Mouse (Mus musculus): ENCODE data around the gene Eif3m.
"Not testable (repeated sequence)": the region's sequence is repeated elsewhere in the genome, so short reads cannot be mapped to it uniquely, and the experiment has no call there.

The Eif3m gene

GRCm38 (mm10) chr2:105016967-105017287 lies at the start of gene Eif3m:
TSS of gene Eif3m (minus strand) at chr2:105017080.
- DNase-seq (ENCODE audit: low spot score in 2 of 2): peak; percentile 93 to 96

DNA sequence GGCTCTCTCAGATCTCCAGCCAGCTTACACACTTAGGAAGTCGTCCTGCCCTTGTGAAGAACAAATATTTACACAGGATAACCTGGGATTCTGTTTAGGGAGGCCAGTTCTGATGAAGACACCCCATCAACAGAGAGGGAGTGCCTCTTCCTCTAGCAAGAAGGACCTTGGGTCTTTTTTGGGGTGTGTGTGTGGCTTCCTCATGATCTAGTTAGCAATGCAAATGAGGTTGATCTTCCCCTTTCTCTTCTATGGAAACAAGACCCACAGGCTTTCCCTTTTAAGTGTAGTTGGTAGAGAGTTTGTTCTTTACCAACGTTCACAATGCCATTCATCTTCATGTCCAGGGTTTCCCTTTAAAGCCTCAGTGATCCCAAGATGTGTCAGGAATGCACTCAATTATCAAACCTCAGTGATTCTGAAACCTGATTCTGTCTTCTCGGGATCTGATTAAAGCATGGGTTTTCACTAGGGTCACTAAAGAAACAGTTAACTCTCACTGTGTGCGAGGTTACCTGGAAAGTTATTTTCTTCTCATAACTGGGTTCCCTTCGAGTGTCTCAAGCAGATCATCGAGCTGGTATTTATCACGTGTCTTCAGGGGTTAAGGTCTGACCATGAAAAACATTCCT lies 46.0 kb upstream of the Eif3m start:
- peak in 1 of 2 experiments; percentile 47 for DNase-seq (ENCODE audit: low spot score in 2 of 2)

- DNase-seq (ENCODE audit: low spot score in 2 of 2): no peak
Measured at GRCm38 (mm10) chr2:105058577-105059116, 41.8 kb upstream of the Eif3m start.

DNA sequence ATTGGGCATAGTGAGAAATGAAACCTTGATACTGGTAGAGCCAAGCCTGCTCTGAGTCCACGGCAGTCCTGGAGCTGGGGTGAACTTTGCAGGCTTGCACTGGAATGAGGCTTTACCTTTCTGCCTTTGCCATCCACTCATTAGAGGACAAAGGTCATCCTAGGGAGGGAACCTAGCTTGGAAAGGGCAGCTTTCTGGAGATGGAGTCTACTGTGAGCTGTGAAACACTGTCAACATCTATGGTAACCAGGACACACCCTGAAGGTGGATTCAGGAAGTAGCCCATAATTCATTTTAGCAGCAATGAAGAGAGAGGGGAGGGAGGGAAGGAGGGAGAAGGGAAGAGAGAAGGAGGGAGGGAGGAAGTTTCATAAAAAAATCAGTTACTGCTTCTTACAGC lies 38.6 kb upstream of the Eif3m start:
- DNase-seq (ENCODE audit: low spot score in 2 of 2): no peak

GRCm38 (mm10) chr2:105048301-105048700 lies 31.4 kb upstream of the Eif3m start:
- DNase-seq (ENCODE audit: low spot score in 2 of 2): no peak

- no peak for DNase-seq (ENCODE audit: low spot score in 2 of 2)
Measured at GRCm38 (mm10) chr2:105043152-105043551, 26.3 kb upstream of the Eif3m start.

- DNase-seq (ENCODE audit: low spot score in 2 of 2): no peak
Measured at GRCm38 (mm10) chr2:105040859-105041258, 24.0 kb upstream of the Eif3m start.

GRCm38 (mm10) chr2:105038879-105039278 lies 22.0 kb upstream of the Eif3m start:
- DNase-seq (ENCODE audit: low spot score in 2 of 2): no peak

DNA sequence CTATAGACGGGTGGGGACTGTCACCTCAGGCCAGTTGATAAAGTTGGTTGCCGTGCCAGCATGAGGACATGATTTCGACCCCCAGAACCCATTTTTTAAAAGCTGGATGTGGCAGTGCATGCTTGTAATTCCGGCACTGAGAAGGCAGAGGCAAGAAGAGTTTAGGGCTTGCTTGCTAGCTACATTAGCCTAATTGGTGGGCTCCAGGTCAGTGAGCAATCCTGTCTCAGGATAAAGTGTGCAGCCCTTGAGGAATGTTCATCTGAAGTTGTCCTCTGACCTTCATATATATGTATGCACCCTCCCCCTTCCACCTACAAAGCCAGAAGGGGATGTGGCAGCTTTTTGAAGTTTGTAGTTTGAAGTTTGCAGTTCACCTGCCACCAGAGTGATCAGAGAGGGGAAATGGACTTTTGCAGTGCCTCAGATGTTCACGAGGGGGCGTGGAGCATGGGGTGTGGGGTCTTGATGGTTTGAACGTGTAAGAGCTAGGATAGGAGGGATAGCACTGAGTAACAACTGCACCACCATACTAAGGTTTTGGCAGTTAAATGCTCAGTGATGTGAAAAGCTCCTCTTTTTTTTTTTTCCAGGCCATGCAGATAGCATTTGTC lies 21.2 kb upstream of the Eif3m start:
- DNase-seq (ENCODE audit: low spot score in 2 of 2): no peak

DNA sequence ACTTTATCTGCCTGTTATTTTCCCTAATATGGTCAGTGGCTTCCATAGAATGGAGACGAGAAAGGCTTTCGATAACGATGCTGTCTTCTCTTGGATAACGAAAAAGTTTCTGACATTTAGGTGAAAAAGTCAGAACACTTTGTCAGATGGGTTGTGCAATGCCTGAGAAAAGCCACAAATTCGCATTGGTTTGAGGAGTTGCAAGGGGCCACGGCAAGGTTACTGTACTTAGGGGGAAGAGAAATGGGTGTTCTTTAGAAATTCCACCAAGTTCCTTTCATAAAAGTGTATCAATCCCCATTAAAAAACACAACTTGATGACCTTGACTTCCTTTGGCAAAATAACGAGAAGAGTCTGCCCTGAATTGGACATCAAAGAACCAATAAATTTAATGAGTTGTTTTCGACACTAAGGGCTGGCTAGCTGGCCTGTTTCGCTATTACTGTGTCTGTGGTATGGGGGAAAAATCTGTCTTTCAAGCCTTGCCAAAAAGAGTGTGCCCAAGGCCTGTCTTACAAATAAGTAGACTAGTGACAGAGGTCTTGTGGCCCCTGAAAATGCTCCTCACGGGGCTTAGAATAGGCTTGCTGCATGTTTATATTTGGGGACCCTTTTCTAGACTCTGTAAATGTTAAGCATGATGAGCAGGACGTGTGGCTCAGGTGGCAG lies 19.7 kb upstream of the Eif3m start:
- peak in 1 of 2 experiments; percentile 23 for DNase-seq (ENCODE audit: low spot score in 2 of 2)

DNA sequence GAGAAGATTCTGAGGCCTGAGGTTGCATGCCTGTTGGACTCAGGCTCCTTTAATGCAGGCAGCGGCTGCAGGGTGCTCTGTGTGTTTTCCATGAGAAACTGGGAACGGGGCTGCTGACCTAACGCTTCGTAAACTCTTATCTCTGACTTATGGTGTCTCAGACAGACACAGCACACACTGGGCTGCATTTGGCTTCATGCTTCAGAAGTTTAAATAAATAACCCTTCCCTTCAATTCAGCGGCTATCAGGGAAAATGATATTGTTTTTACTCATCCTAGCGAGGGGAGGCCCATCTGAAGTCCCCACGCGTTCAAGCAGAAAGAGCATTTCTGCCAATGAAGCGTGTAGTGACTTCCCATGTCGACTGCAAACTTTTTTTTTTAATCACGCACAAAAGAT lies 19.1 kb upstream of the Eif3m start:
- DNase-seq (ENCODE audit: low spot score in 2 of 2): no peak

- DNase-seq (ENCODE audit: low spot score in 2 of 2): no peak
Measured at GRCm38 (mm10) chr2:105034084-105034483, 17.2 kb upstream of the Eif3m start.

DNA sequence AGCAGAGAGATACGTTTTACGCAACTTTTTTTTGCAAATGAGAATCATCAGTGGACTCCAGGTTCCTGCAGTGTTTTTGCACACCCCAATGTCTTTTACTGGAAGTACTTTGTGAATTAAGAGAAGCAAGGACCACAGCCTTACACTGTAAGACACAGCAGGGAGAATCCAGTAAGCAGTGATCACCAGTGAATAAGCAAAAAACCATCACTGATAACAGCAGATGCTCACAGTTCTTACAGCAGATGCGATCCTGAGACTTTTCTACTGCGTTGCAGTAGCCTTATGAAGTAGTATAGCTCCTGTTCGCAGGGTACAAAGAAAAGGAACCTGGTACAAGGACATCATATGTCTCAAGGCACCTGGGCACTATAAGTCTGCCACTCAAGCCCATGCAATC lies 13.6 kb upstream of the Eif3m start:
- DNase-seq (ENCODE audit: low spot score in 2 of 2): no peak

DNA sequence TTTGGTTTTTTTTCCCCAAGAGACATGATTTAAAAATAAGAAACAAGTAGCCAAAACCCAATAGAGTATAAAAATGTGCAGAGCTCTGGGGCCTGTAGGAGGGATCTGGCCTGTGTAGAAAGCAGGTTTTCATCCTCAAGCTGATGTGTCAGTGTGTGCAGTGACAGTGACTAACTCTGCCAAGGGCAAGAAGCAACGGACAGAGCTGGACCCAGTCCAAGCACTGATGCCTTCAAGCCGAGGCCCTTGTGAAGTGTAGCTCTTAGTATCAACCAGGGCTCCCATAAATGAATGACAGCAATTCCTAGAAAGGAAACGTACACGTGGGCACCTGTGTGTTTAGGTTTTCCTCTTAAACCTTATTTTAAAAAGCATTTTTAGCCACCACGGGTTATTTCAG lies 11.9 kb upstream of the Eif3m start:
- peak in 1 of 2 experiments; percentile 47 for DNase-seq (ENCODE audit: low spot score in 2 of 2)

GRCm38 (mm10) chr2:105026950-105027695 lies 10.2 kb upstream of the Eif3m start:
- no peak for DNase-seq (ENCODE audit: low spot score in 2 of 2)

DNA sequence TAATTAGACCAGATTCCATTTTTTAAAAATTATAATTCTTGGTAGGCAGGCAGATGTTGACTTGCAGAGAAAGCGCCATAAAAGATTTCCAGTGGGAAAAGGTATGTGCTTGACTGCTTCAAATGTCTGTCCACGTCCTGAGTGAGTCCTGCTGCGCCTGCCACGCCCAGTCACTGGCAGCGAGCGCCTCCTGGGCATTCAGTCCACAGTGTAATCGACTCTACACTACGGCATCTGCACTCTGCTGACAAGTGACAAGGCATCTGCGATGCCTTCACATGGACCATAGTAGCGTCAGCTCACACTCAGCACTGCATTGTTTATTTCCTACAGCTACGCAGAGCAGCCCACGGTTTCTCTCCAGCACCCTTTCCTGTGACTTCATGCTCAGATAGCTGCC lies 8.7 kb upstream of the Eif3m start:
- not testable (repeated sequence) for DNase-seq (ENCODE audit: low spot score in 2 of 2)

DNA sequence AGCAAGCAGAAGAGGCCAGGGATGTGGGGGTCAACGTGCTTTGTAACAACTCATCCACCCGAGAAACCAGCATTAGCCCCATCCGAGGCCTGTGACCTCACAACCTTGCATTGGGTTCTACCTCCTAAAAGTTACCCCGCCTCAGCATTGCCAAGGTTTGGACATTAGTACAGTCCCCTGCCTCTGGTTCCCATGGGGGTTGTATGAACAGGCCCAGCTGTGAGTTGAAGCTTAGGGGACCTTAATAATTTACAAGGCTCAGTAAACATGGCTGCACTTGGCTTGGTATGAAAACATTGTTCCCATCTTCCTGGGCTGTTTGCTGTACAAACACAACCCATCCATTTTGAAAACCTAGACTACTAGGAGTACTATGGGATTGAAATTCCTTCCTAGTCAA lies 6.9 kb upstream of the Eif3m start:
- no peak for DNase-seq (ENCODE audit: low spot score in 2 of 2)

DNA sequence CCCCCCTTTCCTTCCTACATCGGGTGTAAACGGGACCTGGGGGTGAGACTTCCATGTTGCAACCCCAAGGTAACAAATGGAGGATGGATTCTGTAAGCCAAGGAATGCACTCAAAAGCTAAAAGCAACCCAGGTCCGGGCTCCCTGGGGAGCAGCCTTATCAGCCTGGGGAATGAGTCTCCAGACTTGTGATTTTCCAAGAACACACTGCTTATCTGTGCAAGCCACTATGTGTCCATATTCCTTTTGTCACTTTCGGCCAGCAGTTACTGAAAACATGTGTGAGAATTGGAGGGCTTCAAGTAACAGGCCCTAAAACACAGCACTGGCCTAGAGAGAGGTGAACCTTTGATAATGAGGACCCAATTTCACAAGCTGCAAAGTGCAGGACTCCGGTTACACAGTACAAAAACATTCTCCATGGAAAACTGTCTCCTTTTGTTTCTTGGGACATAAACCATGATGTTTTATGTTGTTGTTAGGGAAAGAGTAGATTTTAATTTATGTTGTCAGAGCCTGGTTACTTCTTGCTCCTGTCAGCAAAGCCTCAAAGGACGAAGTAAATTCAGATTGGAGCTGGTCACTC lies 6.2 kb upstream of the Eif3m start:
- DNase-seq (ENCODE audit: low spot score in 2 of 2): peak in 1 of 2 experiments; percentile 22

GRCm38 (mm10) chr2:105021836-105022235 lies 5.0 kb upstream of the Eif3m start:
- DNase-seq (ENCODE audit: low spot score in 2 of 2): peak in 1 of 2 experiments; percentile 38

- DNase-seq (ENCODE audit: low spot score in 2 of 2): no peak
Measured at GRCm38 (mm10) chr2:105021256-105021655, 4.4 kb upstream of the Eif3m start.

- DNase-seq (ENCODE audit: low spot score in 2 of 2): no peak
Measured at GRCm38 (mm10) chr2:105019457-105019856, 2.6 kb upstream of the Eif3m start.

GRCm38 (mm10) chr2:105017802-105018201 lies 922 bp upstream of the Eif3m start:
- DNase-seq (ENCODE audit: low spot score in 2 of 2): no peak

All from spleen, postnatal 4 days (tissue).